Mouse (Mus musculus): Measurements from ENCODE around the gene Elmo2.
A peak's percentile ranks its signal among the peaks of the same experiment; 100 is the strongest.

Gene Elmo2

DNA sequence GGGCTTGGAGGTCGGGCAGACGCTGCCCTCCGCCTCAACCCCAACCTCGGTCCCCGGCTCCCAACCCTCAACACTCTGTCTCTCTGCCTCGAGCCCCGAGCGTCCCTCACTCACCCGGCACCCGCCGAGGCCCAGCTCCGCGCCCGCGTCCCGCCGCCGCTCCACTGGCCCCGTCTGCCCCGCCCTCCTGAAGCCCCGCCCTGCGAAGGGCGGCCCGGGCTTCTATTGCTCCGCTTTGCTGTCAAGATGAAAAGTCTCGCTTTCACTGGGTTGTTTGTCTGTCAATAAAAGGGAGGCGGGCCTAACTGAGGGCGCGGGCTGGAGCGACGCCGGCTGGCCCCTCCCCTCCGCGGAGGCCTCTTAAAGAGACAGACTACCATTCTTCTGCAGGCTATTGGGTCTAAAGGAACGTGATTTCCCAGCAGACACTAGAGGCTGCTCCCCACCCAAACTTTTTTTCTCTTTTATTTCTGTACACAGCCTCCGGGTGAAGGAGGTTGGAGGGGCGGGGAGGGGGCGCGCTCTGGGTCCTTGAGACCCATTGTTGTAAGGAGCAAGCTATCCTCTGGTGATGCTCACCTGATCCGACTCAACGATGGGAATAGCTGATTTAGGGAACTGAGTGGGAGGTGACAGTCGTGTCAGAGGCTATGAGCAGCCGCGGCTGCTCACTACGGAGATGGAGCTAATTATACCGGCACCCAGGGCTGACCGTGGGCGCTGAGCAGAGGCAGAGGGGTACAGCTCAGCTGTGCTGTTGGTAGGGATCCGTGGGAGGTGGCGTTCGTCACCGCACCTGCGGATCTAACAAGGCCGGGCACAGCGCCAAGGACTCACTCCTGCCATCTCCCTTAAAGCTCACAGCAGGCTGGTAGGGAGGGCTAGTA, at the start of gene Elmo2:
Gene Elmo2 (minus strand): TSS at position 176 of the 887 bp plus-strand sequence.
- peak; percentile 95 for DNase-seq (ENCODE audit: low read depth)

DNA sequence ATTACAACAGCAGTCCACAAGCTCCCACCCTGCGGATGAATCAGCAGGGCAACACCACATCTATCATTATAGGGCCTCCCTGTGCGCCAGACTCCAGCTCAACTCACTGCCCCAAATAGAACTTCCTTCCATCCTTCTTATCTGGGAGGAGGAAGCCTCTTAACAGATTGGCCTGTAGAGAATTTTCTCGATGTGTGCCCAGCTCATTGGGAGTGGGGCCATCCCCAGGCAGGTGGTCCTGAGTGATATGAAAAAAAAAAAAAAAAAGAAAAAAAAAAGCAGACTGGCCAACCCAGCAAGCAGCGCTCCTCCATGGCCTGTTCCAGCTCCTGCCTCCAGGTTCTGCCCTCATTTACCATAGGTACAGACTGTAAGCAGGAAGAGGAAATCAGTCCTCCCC, 49.7 kb upstream of the Elmo2 start:
- no peak for DNase-seq (ENCODE audit: low read depth)

DNA sequence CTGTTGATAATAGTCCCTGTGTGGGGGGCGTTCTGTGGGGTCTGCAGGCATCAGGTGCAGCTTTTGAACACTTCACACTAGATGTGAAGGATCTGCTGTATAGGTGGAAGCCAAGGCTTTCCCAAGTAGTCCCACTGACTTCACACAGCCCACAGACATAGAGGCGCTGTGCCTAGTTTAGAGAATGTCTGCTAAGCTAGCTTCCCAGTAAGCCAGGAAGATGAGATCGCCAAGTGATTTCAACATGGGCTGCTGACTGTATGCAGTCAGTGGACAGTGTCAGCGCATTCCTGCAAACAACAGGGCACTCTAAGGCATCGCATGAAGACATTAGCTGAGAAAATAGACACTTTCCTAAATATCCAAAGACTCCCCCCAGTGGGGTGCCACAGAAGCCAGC, 49.2 kb upstream of the Elmo2 start:
- DNase-seq (ENCODE audit: low read depth): no peak

DNA sequence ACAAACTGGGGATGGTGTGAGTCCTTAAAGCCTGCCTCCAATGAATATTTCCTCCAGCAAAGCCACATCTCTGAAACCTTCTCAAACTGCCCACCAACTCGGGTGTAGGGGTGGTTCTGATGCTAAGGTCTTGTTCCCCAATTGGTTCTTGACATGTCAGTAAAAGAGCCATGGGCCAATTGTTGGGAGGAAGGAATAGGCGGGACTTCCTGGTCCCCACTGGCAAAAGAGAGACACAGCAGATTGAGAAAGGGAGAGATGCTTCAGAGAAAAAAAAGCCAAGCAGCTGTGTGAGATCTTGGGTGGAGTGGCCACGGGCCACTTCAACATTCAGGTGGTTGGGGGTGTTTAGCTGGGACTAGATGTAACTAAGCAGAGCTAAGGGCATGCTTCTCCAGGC, 44.8 kb upstream of the Elmo2 start:
- no peak for DNase-seq (ENCODE audit: low read depth)

DNA sequence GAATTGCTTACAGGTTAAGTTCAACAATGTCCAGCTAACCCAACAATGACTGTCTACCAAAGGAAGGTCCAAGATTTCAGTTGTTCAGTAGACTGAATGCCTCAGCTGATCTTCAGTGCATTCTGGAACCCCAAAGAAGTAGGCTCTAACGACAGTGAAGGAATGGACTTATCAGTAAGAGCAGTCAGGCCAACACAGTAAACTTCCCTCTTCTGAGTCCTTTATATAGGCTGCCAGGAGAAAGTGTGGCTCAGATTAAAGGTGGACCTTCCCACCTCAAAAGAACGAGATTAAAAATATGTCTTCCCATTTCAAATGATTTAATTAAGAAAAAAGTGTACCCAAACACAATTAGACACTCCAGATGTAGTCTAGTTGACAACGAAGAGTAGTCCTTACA, 44.1 kb upstream of the Elmo2 start:
- no peak for DNase-seq (ENCODE audit: low read depth)

DNA sequence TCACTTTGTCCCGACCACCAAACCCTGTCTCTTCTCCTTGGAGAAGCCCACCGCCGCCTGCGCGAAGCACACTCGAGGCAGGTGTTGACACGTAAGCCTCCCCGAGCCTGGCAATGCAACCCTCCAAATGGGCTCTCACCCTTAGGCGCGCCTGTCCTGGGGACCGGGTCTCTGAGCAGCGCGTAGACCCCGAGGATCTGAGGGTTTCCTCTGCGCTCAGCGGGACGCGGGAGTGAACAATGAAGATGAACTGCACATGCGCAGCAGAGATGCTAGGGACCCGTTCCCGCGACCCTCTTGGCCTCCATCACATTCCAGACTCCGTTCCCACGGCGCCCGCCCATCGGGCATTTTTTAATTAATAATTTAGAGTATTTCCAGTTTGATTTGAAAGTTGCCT, 42.2 kb upstream of the Elmo2 start, which contains the start of gene Zfp663:
Gene Zfp663 (minus strand): TSS at position 234 of the 400 bp plus-strand sequence.
- DNase-seq (ENCODE audit: low read depth): no peak

DNA sequence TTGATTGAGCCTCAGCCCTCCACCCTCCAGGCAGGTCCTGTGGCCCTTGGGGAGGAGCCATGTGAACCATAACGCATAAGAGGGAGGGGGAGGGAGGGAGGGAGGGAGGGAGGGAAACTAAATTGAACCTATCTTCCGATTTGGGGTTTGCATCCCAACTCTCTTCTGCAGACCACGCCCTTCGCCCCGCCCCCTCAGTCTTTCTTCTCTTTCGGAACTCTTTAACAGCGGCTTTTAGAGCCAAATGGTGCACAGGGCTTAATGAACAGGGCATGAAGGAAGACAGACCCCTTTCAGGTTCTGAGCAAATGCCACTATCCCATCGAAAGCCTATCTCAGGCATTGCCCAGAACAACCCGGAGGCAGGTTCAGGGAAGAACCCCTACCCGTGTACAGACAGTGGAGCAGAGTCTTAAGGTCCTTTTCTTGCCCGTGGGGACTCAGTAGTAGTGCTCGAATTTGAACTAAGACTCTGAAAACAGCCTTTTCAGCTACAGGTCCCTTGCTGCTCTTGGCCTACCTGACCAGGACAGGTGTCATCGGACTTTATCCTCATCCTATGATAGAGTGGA, 41.7 kb upstream of the Elmo2 start:
- DNase-seq (ENCODE audit: low read depth): no peak

DNA sequence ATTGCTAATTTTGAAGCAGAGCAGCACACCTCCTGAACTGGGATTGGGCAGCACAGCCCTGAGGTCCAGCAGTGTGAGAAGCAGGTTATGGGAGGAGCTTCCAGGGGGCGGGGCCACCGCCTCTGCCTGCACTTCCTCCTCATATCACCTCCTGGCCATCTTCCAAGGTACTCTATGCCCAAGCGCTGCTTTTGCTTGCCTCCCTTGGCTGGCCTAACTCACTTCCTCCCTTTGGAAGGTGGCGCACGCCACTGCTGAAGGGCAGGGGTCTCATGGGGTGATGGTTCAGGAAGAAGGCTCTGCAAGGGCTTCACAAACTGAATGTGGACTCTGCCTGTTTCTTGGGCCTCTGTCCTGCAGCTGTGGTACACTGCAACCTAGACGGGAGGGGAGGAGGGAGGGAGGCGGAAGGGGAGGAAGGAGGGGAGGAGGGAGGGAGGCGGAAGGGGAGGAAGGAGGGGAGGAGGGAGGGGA, 40.8 kb upstream of the Elmo2 start:
- DNase-seq (ENCODE audit: low read depth): no peak

DNA sequence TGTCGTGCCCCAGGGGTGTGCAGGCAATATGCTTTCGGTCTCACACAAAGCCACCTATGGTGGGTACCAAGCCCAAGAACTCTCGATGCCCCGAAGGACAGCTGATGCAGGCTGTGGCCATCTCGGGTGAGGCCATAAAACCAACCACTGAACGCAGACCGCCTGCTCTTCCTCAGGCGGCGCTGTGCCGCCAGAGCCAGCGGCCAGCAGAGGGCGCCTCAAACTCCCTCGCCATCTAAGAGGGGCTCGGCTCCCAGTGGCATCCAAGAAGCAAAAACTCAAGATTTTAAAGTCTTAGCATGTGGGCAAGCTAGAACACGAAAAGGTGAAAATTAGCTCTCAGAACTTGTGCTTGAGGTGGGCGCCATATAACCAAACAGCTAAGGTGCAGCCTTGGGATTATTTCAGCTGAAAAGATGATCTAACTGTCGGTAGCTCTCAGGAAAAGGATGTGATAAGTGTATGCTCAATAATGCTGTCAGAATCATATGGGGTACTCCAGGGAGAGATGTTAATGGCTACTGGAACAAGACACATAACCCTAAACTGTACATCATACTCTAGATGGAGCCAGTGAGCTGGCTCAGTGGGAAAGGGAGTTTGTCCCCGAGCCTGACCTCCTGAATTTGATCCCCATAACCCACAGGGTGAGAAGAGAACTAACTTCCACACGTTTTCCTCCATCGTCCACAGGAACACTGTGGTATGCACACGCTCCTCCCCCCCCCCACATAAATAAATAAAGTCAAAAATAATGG, 38.2 kb upstream of the Elmo2 start:
- DNase-seq (ENCODE audit: low read depth): no peak

DNA sequence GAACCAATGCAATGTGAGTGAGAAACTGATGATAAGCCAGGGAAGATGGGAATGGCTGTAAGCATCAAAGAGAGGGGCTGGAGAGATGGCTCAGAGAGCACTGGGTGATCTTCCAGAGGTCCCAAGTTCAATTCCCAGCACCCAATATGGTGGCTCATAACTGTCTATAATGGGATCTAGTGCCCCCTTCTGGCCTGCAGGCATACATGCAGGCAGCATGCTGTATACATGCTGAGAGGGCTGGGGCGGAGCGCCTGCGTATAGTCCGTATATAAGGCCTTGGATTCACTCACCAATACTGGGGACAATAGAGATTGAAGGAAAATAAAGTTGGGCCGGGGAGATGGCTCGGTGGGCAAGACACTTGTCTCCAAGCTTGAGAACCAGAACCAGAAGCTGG, 37.0 kb upstream of the Elmo2 start:
- DNase-seq (ENCODE audit: low read depth): no peak

DNA sequence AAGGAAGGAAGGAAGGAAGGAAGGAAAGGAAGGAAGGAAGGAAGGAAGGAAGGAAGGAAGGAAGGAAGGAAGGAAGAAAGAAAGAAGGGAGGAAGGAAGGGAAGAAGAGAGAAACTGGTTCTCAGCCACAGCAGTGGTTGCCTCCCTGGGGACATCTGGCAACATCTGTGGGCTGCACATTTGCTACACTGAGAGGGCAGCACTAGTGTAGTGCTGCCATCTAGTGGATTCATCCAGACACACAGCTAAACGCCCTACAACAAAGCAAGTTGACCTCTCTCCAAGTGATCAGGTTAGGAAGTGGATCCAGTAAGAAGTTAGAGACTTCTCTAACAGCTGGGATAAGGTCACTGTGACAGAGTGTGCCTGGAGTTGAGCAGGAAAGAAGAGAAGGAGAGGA, 34.6 kb upstream of the Elmo2 start:
- peak; percentile 32 for DNase-seq (ENCODE audit: low read depth)

DNA sequence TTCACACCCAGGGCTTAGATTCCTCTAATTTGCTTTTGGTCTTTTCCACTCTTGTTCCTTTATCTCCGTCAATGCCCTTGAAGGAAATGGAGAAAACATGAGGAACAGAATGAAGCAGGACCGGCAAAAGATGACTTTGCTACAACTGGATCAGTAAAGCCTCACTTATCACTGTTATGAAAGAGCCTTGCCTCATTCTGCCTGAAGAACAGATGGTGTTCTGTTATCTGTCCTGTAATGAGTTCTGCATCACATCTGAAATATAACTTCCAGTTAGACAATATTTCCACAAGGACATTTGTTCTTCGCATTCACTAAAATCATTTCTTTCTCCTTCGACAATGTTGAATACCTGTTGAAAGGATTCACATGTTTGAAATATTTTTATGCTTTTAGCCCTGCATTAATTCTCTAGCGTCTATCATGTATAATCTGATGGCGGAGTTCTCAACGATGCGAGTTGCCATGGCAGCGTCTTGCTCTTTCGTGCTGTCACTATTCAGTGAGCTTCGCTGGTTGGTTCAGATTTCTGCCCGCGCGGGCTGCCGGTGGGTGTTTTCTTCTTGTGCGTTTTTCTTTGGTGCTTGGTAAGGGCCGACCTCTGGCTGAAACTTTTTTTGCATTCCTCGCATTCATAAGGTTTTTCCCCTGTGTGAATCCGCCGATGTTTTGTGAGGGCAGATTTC, 25.7 kb upstream of the Elmo2 start:
- DNase-seq (ENCODE audit: low read depth): no peak

DNA sequence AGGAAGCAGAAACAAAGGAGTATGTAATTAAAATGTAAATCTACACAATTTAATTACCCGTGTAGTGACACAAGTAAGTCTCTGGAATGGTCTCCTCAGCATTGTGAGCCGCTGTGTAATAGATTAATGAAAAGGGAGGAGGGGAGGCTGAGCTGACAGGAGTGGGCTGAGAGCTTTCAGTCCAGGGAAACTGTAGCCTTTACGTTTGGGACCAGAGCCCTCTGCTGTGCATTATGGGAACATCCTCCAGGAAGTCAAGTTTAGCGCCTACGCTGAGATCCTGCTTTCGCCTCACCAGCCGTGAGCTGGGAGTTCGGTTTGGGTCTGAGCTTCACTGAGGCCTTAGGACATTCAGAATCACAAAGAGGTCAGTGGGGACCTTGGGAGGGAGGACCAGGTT, 23.2 kb upstream of the Elmo2 start:
- no peak for DNase-seq (ENCODE audit: low read depth)

DNA sequence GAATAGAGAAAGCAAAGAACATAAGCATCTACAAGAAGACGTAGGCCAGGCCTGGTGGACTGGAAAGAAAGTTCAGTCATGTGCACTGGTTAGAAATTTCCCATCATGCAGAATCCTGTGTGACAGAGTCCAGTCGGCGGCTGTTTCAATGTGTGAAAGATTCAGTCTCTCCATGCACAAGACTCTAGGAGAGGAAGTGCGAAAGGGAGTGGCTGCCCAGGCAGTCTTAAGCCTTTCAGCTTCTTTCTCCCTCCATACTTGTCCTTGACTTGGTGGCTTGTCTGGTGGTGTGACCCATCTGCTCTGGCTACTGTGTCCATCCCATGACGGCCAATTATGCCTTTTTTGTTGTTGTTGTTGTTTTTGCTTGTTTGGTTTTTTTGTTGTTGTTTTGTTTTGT, 19.9 kb upstream of the Elmo2 start:
- no peak for DNase-seq (ENCODE audit: low read depth)

DNA sequence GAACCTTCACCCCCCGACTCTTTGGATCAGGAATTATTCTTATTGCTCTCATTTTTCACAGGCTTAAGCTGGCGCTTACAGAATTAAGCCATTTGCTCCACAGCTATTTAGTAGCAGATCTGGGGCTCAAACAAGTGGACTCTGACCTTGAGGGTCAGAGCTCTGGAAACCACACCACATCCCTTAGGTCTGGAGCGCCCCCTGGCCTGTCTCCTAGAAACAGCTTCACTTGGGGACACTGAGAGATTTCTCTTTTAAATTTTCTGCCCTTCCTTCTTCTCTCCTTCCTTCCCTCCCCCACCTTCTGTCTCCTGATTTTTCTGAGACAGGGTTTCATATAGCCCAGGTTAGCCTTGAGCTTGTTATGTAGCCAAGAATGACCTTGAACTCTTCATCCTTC, 10.9 kb upstream of the Elmo2 start:
- no peak for DNase-seq (ENCODE audit: low read depth)

DNA sequence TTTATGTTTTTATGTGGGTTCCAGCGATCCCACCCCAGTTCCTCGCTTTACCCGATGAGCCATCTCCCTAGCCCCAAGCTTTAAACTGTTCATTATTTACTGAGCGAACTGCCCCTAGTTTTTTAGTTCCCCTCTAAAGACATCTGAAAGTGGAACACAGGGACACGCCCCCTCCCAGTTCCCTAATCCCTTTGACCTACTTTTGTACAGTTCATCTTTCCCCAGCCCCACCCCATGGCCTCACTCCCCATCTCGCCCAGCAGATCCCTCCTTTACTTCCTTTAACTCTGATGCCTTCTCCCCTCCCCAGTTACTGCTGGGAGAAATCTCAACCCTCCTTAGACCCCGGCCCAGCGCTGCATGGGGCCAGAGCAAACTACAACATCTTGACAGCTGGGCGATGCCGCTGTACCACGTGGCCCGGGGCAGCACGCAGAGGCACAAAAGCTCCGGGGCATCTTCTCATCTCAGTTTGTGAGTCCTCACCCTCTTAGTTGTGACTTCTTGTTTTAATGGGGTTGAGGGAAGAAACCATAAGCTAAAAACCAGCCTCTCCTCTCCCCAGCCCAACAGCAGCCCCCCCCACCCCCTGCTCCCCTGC, 6.4 kb upstream of the Elmo2 start:
- no peak for DNase-seq (ENCODE audit: low read depth)

DNA sequence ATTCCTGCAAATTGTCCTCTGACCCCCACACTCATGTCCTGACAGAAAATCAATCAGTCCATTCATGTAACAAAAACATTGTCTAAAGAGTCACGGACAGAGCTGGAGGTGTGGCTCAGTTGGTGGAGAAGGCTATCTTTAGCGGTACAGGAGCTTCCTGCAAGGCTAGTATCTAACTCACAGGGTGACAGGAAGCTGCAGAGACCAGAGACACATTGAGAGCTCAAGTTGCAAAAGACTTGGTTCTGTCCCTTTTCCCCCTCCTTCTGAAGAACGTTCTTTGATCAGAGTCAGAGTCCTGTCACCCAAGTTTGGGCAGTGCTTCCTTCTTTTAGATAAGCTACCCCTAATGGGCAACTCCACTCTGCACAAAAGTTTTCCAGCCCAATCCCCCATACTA, 3.4 kb upstream of the Elmo2 start:
- DNase-seq (ENCODE audit: low read depth): no peak

DNA sequence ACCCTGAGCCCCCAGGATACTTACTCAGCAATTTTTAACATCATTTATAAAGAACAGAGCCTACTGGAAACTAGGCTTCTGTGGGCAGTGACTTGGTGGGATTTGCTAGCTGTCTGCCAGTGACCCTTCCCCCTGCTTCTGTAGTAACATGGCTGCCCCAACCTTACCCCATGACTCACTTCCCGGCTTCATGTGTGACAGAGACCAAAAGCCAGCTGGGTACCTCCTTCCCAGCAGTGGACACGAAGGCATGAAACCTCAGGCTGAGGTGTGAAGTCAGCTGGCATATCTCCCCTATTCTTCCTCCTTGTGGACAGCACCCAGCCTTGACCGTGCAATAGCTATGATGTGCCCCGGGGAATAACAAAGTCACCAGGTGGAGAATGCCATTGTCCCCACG, 2.5 kb upstream of the Elmo2 start:
- DNase-seq (ENCODE audit: low read depth): no peak

DNA sequence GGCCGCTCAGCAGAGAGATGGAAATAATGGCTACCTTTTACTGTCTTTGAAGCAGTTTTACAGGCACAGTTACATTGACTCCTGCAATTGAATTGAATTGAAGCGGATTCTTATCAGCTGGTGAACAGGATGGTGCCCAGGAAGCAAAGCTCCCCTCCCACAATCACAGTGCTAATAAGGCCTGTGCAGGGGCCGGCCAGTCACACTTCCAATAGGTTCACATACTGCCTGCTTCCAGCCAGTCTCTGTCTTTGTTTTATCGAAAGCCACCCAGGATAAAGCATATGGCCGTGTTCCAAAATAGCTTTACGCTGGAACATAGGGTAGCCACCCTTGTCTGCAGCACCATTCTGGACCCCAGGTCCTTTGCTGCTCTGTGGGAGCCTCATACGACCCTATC, 1.1 kb upstream of the Elmo2 start:
- no peak for DNase-seq (ENCODE audit: low read depth)

DNA sequence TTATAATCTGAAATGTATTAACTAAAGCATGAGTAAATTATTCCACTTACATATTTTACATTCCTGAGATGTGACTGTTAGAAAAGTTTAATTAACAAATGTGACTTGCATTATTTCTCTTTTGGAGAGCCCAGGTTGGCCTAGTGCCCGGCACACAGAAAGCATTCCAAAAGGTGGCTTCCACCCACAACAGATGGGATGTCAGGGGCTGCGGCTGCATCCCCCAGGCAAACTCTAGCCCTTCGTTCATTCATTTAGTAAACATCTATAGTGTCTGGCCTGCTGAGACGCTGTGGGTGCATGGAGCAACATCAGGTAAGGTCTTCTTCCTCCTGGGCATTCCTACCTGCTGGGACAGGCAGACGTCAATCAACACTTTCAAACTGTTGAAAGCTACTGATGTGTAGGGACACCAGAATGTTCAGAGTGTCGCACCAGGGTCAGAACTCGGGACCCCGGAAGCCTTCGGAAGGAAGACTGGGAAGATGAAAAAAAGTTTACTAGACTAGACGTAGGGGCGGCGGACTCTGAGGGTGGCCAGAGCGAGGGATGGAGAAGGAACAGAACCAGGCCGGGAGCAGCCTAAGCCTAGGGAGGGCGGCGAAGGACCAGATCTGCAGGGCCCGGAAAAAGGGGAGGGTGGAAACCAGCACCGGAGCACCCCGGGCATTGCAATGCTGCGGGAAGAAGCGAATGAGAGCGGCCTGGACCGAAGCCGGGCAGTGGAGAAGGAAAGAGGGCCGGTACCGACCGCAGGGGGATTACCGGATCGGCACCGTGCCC, 567 bp downstream of the Elmo2 start:
- DNase-seq (ENCODE audit: low read depth): no peak

DNA sequence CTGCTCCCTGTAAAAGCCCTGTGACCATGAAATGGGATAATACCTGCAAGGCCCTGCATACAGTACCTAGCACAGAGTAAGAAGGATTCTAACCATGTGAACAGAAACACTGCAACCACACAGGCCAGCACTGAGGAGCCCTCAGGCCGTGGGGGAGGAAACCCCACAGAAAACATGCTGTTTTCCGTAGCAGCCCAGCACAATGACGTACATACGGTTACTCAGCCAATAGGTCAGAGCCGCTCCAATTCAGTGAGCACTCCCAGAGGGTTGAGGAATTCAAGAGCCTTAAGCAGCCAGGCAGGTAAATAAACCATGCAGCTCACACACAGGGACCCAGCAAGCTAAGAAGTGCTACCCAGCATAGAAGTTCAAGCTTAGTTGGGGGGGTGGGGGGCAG, 2.4 kb downstream of the Elmo2 start:
- no peak for DNase-seq (ENCODE audit: low read depth)

Measured in c-Kit-positive CD71-positive TER-119-negative erythroid progenitor cells, embryonic 14.5 days (primary cell).